Mouse (Mus musculus): ENCODE measurements around the gene Cpvl. TPM values are rescaled to one million over a fixed set of nuclear protein-coding genes. Genes with fewer than 3 reads are reported as not detected.
A peak's percentile ranks its signal among the peaks of the same experiment; 100 is the strongest.

Gene Cpvl
- polyA plus RNA-seq, 1 experiment = not detected

DNA sequence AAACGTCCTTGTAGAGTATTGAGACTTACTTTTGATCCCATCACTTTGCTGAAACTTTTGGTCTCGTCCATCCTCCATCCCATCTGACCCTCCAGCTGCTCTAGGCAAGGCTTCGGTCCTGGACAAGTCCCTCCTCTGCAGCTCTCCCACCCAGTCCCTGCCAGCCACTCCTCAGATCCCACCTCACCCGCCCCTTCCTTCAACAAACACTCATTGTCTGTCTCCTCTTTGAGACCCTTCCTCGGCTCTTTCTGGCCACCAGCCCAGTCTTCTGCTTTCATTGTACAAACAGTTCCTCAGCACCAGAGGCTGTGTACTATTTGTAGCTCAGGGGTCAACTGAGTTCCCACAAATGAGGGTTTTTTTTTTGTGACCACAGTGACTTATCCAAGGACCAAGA lies 5.0 kb downstream of the Cpvl start:
- DNase-seq (ENCODE audit: extremely low spot score in 1 of 2, low spot score in 1 of 2) = no peak

DNA sequence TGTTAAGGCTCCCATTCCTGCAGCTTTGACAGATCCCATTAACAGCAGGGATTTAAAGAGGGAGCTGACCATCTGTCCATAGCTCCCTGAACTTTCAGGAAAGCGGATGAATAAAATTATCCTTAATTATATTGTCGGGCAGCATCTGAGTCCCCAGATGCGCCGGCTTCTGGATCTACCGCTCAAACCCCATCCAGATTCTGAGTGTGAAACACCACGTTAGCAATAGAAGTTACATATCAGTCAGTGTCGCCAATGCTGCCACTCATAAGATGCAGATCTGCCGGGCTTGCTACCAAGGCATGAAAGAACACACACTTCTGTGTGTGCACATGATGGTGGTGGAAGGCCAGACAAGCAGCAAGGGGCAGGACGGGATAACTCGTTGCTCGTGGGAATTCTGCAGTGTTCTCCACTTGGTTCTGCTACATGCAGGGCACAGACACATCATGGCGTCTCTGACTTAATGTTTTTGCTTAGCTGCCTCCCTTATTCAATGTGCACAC lies 6.2 kb downstream of the Cpvl start:
- no peak for DNase-seq (ENCODE audit: extremely low spot score in 1 of 2, low spot score in 1 of 2)

DNA sequence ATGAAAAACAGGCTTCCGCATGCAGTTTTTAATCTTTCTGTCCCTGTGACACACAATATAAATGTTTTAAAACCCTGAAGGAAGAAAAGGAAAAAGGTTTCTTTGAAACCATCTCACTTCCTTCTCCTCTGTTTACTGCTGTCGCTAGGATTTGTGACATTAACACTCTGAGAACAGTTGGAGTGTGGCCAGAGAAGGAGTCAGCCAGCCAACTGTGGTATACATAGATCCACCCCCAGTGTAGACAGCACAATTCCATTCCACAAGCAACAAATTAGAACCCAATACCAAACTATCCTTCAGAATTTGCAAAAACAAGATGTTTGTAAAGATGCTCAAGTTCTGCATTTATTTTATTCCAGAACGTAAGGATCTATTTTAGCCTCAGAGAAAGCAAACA lies 6.7 kb downstream of the Cpvl start:
- peak in 1 of 2 experiments; percentile 71 for DNase-seq (ENCODE audit: extremely low spot score in 1 of 2, low spot score in 1 of 2)

DNA sequence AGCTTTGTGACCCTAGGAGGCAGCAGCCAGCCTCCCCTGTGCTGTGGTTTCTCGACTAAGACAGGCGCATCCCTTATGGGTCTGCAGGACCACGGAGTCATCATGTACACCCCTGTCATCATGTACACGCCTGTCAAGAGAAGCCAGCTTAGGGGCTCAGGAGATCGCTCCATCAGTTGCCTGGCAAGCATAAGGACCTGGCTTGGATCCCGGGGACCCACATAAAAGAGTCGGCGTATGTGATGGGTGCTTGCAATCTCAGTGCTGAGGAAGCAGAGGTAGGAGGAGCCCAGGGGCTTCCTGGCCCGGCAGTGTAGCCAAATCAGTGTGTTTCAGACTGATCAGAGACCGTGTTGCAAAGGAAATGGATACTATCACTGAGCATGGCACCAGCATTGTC lies 9.4 kb downstream of the Cpvl start:
- no peak for DNase-seq (ENCODE audit: extremely low spot score in 1 of 2, low spot score in 1 of 2)

DNA sequence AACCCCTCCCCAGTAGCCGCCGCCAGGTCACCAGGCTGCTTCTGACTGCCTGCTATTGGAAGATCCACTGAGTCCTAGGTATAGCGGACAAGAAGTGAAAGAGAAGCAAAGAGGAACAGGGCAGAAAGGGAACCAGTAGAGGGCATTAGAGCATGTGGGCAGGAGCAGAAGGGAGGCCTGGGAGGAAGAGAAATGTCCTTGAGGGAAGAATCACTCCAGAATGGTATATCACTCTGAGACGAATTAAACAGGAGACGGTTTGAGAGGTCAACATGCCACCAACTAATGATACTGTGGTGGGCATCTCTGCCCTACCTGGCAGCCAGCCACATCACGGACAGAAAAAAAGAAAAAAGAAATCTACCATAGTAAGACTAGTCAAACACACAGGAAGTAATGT lies 9.9 kb downstream of the Cpvl start:
- no peak for DNase-seq (ENCODE audit: extremely low spot score in 1 of 2, low spot score in 1 of 2)

DNA sequence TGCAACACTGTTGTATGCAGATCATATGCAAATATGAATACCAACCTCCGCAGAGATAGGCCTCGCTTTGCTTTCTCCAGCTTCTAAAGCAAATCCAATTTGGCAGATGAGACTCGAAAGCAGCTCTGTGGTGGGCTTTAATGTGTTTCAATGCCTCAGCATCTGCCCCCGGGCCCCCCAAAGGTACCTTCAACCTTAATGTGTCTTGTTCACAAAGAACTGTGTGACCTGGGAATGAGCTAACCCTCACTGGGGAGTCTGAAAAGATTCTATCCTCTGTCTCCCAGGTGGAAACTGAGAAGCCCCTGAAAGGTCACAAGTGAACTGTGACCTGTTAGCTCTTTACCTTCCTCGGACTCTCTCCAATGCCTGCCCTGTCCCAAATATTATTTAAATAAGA lies 11.9 kb downstream of the Cpvl start:
- no peak for DNase-seq (ENCODE audit: extremely low spot score in 1 of 2, low spot score in 1 of 2)

DNA sequence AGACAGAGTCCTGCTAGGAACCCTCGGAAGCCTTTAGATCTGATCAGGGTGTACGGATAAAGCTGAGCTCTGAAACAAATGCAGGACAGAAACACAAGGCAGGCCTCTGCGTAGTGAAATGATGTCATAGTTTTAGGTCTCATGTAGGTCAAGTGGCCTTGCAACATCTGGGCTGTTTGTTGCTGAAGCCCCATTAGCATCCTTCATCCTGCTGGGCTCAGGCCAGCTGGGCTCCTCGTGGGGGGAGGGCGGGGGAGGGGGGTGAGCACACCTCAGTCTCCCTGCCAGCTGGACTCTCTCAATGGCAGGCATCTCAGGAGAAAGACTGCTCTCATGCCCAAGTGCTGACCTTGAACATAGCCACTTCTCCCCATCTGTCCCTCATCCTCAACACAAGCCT lies 12.6 kb downstream of the Cpvl start:
- no peak for DNase-seq (ENCODE audit: extremely low spot score in 1 of 2, low spot score in 1 of 2)

DNA sequence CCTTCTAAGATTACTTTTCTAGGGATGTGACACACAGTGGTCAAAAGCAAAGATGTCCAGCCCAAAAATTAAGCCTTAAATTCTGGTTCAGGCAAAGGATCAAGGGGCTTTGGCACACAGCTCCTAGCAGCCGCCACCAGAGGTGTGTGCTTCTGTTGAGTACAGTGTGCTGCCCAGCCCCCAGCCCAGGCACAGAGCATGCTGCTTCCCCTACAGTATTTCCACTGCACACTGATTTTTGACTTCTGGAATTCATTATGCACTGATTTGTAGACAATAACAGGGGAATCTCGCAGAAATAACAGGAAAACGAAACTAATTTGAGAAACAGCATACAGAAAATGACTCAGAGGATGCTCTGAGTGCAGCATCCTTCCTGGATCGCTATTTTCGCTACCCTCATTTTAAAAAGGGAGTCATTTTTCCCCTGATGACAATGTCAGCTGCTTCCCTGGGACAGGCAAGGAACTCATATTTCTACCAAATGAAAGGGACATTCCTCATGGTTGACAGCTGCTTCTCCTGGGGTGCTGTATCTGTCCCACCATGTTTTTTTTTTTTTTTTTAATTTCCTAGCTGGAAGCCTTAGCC lies 14.5 kb downstream of the Cpvl start:
- no peak for DNase-seq (ENCODE audit: extremely low spot score in 1 of 2, low spot score in 1 of 2)

DNA sequence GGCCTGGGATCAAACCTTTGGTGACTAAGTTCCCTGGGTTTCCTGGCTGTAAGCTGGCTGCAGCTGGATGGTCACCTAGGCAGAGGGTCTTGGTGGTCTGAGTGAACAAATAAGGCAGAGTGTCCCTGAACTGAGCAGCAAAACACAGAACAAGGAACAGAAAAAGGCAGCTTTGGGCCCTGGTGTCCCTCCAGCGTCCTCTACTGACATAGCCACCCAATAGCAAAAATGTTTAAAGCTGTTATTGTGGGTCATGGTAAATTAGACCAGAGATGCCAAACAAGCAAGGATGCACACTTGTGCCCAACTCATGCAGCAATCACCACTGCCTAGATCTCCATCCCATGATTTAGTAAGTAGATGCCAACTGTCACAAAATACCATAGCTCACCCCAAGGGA lies 16.5 kb downstream of the Cpvl start:
- DNase-seq (ENCODE audit: extremely low spot score in 1 of 2, low spot score in 1 of 2) = peak in 1 of 2 experiments; percentile 43

DNA sequence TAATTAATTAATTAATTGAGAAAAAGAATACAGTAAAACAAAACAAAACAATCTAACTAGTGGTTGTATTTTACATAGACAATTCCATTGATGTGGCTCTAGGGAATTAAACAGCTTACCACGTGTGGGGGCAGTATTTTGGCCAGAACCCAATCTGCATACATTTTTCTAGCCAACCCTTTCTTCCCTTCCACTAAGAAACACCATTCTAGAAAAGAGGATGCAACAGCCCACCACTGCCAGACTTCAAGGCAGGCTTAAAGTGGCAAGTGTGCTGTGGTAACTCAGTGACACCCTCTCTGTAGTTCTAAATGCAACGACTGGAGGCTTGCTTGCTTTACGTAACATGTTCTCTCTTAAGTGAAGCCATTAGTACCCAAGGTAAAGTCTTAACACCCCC lies 18.6 kb downstream of the Cpvl start:
- peak in 1 of 2 experiments; percentile 39 for DNase-seq (ENCODE audit: extremely low spot score in 1 of 2, low spot score in 1 of 2)

DNA sequence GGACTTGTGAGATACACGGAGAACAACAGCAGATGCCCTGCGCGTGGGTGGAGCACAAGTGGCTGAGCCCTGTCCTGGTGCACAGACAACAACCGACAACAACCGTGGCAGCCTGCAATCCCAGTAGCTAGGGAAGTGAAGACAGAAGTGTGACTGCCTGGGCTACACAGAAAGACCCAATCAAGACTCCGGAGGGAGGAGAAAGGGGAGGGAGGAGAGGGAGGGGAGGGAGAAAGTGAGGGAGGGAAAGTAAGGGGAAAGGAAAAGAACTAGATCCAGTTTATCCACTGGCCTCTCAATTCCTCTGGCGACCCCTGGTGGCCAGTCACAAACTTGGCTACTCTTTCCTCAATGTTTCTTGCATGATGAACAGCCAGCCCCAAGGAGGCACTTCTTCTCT lies 20.1 kb downstream of the Cpvl start:
- DNase-seq (ENCODE audit: extremely low spot score in 1 of 2, low spot score in 1 of 2) = peak; percentile 18 to 86

DNA sequence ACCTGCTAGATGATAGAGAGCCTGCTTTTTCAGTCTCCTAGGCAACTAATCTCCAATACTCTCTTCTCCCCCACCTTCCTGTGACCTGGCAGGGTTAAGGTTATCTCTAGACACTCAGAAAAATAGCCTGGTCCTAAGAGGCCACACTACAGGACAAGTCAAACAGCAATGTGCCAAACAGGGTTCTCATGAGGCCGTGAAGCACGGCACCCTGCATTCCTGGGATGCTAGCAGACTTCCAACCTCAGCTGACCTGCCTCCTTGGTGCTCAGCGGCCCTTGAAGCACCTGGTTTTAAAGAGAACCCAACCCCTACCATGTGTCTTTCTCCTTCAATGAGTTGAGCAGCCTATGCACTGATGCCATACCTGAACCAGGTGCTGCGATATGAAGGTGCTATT lies 22.0 kb downstream of the Cpvl start:
- DNase-seq (ENCODE audit: extremely low spot score in 1 of 2, low spot score in 1 of 2) = no peak

DNA sequence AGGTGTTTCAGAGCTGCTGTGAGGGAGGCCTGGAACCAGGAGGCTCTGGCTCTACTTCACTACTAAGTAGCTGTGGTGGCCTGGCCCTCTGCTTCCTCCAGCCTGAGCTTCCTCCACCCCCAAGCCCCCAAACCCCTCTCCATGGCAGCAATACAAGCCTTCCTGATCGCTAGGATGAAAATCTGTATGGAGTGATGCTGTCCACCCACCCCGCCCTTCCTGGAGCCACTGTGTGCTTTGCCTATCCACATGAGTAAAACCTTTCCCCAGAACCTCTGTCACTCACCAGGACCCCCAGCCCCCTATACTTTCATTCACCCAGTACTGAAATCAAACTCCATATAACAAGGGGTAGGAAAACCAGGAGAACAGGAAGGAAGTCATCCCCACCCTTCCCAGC lies 22.6 kb downstream of the Cpvl start:
- no peak for DNase-seq (ENCODE audit: extremely low spot score in 1 of 2, low spot score in 1 of 2)

DNA sequence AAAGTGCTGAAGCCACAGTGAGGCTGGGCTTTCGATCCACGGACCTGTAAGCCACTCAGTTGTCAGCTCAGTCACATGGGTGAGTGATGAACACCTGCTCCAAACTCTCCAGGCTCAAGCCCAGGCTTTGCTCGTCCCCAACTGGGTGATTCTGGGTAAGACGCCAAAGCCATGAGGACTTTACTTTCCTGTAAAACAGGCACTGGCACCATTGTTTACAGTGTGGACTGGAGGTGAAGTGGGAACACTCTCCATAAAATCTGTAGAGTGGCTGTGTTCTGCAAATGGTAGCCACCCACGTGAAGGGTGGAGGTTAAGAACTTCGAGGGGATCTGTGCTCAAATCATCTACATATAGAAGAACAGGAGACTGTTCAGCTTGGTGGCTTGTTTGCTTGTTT lies 23.2 kb downstream of the Cpvl start:
- DNase-seq (ENCODE audit: extremely low spot score in 1 of 2, low spot score in 1 of 2) = no peak

DNA sequence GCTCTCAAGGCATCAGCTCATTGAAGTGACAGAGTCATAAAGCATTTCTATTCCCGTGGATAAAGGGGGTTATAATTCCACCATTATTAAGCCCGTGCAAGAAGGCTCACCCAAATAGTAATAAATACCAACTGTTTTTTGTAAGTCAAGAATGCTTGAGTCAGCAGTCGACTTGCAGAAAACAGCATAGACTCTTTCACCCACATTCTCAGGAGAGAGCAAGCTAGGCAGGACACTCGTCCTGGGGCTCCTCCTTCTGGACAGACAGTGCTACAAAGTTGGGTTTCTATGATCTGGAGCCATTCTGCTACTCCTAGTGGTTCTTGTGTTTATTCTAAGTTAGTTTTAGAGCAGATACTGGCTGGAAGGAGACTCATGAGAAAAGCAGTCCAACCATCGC lies 24.4 kb downstream of the Cpvl start:
- DNase-seq (ENCODE audit: extremely low spot score in 1 of 2, low spot score in 1 of 2) = peak in 1 of 2 experiments; percentile 66

DNA sequence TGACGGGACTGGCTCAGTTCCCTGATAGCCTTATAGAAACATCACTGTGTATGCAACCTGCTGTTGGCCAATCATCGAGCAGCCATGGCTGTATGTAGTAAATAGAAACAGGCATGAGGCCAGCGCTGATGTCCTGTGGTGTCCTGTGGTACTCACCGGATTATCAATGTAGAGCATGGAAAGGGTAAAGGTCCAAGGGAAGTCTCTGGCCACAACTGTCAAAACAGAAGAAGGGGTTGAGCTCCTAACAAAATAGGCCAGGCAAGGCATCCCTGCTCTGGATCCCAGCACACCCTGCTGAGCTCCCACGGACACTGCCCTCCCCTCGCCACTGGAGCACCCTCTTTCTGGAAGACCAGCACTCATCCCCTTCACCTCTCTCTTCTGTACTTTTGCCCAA lies 25.1 kb downstream of the Cpvl start:
- no peak for DNase-seq (ENCODE audit: extremely low spot score in 1 of 2, low spot score in 1 of 2)

DNA sequence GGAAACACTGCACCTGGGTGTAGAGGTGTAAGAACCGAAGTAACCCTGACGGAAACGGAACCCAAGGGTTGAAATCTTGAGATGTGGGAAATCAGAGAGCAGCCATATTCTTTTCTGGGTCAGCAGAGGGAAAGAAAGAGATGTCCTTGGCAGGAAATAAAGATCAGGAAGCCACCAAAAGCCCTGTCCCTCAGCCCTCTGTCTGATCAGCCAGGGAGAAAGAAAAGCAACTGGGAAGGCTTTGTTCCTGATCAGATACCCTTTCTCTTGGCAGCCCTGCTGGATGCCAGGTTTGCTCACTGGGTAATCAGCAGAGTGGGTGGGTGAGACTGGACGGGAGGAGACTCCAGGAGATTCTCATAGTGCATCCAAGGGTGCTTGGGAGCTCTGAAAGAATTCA lies 27.1 kb downstream of the Cpvl start:
- no peak for DNase-seq (ENCODE audit: extremely low spot score in 1 of 2, low spot score in 1 of 2)

DNA sequence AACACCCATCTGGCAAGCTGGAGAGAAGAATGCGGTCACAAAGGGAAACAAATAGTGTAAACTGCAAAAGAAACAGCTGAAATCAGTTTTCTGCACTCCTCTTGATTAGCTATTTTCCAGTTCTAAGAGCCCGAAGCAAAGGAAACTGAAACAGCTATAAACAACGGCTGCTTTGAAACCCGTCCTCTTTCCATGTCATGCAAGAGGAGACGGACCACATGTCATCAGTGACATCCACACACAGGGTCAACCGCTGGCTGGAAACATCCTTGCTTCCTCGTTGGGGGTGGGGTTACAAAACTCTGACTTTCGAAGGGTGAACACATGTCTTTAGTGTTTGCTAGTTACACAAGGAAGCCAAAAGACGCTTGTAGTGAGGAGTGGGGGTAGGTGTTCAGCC lies 27.6 kb downstream of the Cpvl start:
- no peak for DNase-seq (ENCODE audit: extremely low spot score in 1 of 2, low spot score in 1 of 2)

DNA sequence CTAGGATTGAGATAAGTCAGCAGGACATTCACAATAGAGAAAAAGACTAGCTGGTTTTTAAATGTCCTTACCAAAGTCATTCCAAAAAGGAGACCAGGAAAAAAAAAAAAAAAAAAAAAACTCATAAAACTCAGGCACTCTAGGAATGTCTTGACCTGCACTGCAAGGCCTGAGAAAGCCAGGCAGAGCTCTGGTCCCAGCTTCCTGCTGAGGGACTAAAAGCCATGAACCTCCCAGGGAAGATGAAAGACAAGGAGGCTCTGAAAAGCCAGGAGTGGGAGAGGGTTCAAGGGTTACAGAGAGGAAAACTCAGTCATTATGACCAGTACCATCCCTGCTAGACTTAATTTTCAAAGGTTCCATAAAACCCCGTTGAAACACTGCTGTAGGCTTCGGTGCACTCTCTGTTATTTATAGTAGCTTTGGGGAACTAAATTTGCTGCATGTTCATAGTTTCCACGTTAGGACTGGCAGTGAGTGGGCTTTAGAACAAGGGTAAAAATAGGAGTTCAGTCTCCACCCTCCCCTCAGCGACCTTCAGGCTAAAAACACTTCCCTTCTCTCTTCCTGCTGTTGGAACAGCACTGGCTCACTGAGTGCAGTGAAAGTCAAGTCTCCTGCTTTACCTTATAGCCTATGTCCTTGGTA lies 30.0 kb downstream of the Cpvl start:
- no peak for DNase-seq (ENCODE audit: extremely low spot score in 1 of 2, low spot score in 1 of 2)

DNA sequence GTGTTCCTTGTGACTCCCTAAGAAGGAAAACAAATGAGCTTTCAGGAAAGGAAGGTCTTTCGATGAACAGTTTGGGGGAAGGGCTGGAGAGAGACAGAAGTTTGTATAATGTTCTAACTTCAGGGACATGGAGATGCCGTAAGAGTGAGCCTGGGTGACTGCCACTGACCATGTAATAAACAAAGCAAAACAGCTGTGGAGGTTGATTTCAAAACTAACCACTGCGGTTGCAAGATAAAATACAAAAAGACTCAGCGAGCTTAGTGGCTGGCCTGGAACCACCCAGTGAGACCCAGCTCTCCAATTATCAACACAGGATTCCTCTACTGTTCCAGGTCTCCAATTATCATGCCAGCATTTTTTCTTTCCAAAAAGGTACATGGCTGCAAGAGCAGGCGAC lies 33.6 kb downstream of the Cpvl start:
- no peak for DNase-seq (ENCODE audit: extremely low spot score in 1 of 2, low spot score in 1 of 2)

DNA sequence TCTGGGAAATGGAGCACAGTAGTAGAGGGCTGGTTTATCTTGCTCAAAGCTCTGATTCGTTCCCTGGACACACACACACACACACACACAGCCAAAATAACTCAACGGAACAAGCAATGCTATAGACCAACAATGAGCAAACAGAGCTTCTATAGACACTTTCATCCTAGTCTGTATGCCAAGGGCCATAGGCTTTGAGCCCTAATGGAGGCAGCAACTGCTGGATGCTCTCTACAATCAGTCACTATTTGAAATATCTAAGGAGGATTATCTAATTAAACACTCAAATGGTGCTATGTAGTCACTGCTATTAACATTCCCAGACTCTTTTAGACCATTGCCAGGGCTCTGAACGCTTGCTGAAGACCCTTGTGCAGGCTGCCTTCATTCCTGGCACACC lies 34.1 kb downstream of the Cpvl start:
- no peak for DNase-seq (ENCODE audit: extremely low spot score in 1 of 2, low spot score in 1 of 2)

DNA sequence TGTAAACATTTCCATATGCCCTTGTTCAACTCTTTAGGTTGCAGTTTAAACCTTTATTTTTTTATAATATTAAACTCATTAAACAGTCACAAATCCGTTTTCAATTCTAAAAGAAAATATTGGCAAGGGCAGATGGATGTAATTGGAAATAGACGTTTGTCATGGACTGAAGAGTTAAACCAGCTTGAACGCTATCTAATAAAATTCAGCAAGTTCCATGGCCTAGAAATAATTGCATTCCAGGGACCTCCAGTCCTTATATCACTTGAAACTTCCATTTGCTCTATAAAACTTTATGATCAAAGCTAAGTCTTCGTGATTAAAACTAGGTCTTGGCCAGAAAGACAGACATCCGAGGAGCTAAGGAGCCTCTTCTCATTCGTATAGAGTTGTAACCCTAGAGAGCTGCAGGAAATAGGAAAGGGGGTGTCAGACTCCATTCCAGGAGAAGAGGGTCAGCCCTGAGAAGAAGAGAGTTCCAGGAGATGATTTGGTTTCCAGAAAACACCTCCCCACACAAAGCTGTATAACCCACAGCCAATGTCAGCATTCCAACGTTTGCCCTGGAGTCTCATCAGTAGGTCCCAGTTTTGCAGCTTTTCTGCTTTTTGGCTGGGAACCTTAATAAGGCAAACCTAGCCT lies 36.2 kb downstream of the Cpvl start:
- no peak for DNase-seq (ENCODE audit: extremely low spot score in 1 of 2, low spot score in 1 of 2)

Measured in frontal cortex, adult 2 months (tissue).